Mouse (Mus musculus) MEL (cell line): ENCODE results near the gene Slc16a8.

Experiments used
- CTCF ChIP-seq, 3 experiments: IDR thresholded peaks in 2 of 3; conservative IDR thresholded peaks in 1 of 3; 2 replicates each; pipeline ENCODE4 v1.5.1; 2011 to 2012; ENCODE audit warnings: low read length in 3 of 3, low read depth in 2 of 3, mild to moderate bottlenecking in 2 of 3, improper control_type of control experiment in 1 of 3, inconsistent platforms in 1 of 3, mixed read lengths in 1 of 3, moderate library complexity in 1 of 3; ENCODE audit not compliant: control insufficient read depth in 1 of 3, insufficient read depth in 1 of 3, poor library complexity in 1 of 3, severe bottlenecking in 1 of 3
- GATA1 ChIP-seq: IDR thresholded peaks from 2 replicates; pipeline ENCODE4 v1.6.1; 2011; ENCODE audit warnings: low read depth, low read length, improper control_type of control experiment
- KAT2A ChIP-seq: conservative IDR thresholded peaks from 2 replicates; pipeline ENCODE4 v1.6.1; 2012; ENCODE audit warnings: low read depth, low read length, improper control_type of control experiment, inconsistent platforms
- MAZ ChIP-seq: IDR thresholded peaks from 2 replicates; pipeline ENCODE4 v1.6.1; 2012; ENCODE audit warnings: low read depth, mild to moderate bottlenecking, inconsistent platforms, low read length, improper control_type of control experiment
- POLR2A ChIP-seq, 2 experiments: IDR thresholded peaks; 2 replicates each; pipeline ENCODE4 v1.6.1; 2011 to 2012; ENCODE audit warnings: low read length in 2 of 2, mild to moderate bottlenecking in 2 of 2, control low read depth in 1 of 2, improper control_type of control experiment in 1 of 2, low read depth in 1 of 2, moderate library complexity in 1 of 2; ENCODE audit not compliant: control insufficient read depth in 1 of 2, insufficient read depth in 1 of 2, poor library complexity in 1 of 2
- SMC3 ChIP-seq: IDR thresholded peaks from 2 replicates; pipeline ENCODE4 v1.6.1; 2011; ENCODE audit warnings: low read depth, low read length, improper control_type of control experiment
- TAL1 ChIP-seq: IDR thresholded peaks from 2 replicates; pipeline ENCODE4 v1.6.1; 2012; ENCODE audit warnings: mild to moderate bottlenecking, inconsistent platforms, low read length, moderate library complexity, mixed read lengths
- ZKSCAN1 ChIP-seq: IDR thresholded peaks from 2 replicates; pipeline ENCODE4 v1.6.1; 2012; ENCODE audit warnings: low read depth, mild to moderate bottlenecking, inconsistent platforms, low read length, improper control_type of control experiment, moderate library complexity
- ZMIZ1 ChIP-seq: IDR thresholded peaks from 2 replicates; pipeline ENCODE4 v1.6.1; 2012; ENCODE audit warnings: low read depth, mild to moderate bottlenecking, inconsistent platforms, low read length, improper control_type of control experiment, moderate library complexity

- no peak for TF ChIP-seq POLR2A (IDR thresholded peaks at IDR 0.05; ENCODE audit: control insufficient read depth in 1 of 2, insufficient read depth in 1 of 2, low read depth in 1 of 2, low read length in 2 of 2, poor library complexity in 1 of 2)
- no peak for TF ChIP-seq KAT2A
- no peak for TF ChIP-seq CTCF (IDR thresholded peaks at IDR 0.05 in 2 of 3, conservative IDR thresholded peaks at IDR 0.05 in 1 of 3; ENCODE audit: control insufficient read depth in 1 of 3, insufficient read depth in 1 of 3, low read depth in 2 of 3, low read length in 3 of 3, poor library complexity in 1 of 3, severe bottlenecking in 1 of 3)
- TF ChIP-seq ZKSCAN1 = peak; percentile 49; the same call in 1 of the 2 replicates
- 0 out of 2 replicates have a peak, but pooled peaks have one; percentile 23 for TF ChIP-seq ZMIZ1
- no peak for TF ChIP-seq MAZ
- no peak for TF ChIP-seq SMC3
- TF ChIP-seq GATA1 = peak; percentile 4; the same call in 1 of the 2 replicates
- TF ChIP-seq TAL1 = no peak
These were observed 46.4 kb downstream of the Slc16a8 start for GRCm38 (mm10) chr15:79208211-79208610.
